Mouse (Mus musculus) frontal cortex, postnatal 25 days (tissue): ENCODE measurements at regions not wholly inside any gene's neighbourhood (a gene's known extent, or its start where the extent isn't known, plus 50 kb on each side); places are given as distances from the start of the nearest gene placed in this dataset.

Experiments used
- DNase-seq, 2 experiments: peaks; one replicate each; pipeline ENCODE4 v3.0.0; 2022; ENCODE audit warnings: low spot score in 2 of 2

DNA sequence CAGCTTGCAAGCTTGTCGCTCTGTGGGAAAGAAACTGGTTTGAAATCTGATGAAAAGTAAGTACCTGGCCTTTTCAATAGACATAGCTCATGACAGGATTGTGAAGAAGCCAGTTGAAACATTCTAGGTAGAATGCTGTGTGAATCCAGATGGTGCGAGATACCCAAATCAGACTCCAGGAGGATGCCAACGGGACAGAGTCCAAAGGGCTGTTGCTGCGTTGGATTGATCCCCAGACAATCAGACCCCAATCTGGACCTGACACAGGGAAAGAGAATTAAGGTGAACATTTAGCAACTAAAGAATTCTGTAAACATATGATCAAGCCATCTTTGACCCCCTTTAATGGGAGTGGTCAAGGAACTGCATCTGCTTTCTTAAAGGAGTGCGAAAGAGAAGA is 296.6 kb upstream of the Gm15217 start:
- DNase-seq: no peak

- no peak for DNase-seq
Measured at GRCm38 (mm10) chr14:46088968-46089691, 290.1 kb upstream of the Gm15217 start.

GRCm38 (mm10) chr14:46115950-46116349 is 263.3 kb upstream of the Gm15217 start:
- no peak for DNase-seq

DNA sequence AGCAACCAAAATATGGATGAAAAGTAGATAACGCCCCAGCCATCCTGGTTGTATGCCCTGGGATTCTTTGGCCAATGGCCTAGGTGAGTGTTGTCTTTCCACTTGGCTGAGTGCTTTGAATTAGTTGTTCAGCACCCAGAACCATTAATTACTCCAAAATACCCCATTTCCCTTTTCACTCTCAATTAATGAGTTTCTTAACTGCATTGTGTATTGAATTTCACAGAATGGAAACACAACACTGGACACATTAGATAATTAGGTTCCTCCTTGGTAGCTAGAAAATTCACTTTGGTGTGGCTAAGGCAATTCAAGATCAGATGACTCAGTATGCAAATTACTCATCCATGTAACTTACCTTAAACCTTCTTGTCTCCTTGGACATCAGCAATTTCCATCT is 252.7 kb upstream of the Gm15217 start:
- no peak for DNase-seq

- DNase-seq: no peak
Measured at GRCm38 (mm10) chr14:46129762-46130161, 249.5 kb upstream of the Gm15217 start.

- DNase-seq: no peak
Measured at GRCm38 (mm10) chr14:46144175-46144574, 235.0 kb upstream of the Gm15217 start.

DNA sequence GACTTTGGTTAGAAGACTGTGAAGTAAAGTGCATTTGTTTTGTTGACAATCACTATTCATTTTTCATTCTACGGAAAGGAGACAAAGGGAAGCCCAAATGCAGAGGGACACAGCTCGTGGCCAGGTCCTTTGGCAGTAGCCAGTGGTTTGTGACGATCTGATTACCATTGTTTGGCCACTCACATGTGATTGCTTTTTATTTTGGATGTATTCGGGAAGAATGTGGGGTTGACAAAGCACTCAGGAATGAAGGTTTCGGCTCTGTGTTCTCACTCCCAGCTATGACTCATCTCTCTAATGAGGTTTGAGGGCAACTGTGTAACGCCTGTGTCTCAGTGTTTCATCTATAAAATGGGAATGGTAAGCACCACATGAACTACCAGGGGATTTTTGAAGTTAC is 234.5 kb upstream of the Gm15217 start:
- DNase-seq: no peak

GRCm38 (mm10) chr14:46145584-46145983 is 233.6 kb upstream of the Gm15217 start:
- DNase-seq: no peak

GRCm38 (mm10) chr14:46149073-46149661 is 230.0 kb upstream of the Gm15217 start:
- no peak for DNase-seq

DNA sequence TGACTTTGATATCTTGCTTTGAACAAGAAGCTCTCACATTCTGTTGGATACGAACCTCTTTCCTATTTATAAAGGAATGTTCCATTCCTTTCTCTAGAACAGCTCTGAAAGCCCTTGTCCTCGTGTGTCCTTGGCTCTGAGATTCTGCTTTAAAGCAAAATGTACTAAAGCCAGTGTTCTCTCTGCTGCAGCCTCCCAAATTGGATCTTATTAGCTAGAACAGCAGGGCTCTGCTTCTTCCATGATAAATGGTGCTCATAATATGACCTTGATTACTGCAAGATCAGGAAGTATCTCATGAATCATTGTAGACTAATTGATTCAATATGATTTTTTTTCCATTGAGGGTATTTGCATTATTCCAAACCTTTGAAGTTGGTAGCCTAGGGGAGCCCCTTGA is 220.5 kb upstream of the Gm15217 start:
- no peak for DNase-seq

- no peak for DNase-seq
Measured at GRCm38 (mm10) chr14:46172181-46172874, 206.9 kb upstream of the Gm15217 start.

DNA sequence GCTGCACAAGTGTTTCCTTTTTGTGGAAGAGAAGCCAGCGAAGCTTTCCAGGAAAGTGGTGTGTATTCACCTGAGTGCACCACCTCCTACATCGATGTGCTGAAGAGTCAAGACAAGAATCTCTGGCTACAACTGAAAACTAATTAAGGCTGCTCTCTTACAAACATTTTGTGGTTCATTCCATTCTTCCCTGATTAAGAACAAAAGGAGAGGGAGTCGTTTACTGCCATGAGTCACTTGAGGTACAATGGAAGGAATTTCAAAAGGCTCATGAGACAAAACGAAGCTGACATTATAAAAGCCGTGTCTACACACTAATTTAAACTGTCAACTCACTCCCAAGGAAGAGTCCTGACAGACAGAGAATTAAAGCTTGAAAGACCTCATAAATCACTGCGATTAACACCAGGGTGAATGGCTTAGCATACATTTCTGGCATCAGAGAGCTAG is 206.3 kb upstream of the Gm15217 start:
- DNase-seq: no peak

- DNase-seq: no peak
Measured at GRCm38 (mm10) chr14:46174386-46174785, 204.8 kb upstream of the Gm15217 start.

DNA sequence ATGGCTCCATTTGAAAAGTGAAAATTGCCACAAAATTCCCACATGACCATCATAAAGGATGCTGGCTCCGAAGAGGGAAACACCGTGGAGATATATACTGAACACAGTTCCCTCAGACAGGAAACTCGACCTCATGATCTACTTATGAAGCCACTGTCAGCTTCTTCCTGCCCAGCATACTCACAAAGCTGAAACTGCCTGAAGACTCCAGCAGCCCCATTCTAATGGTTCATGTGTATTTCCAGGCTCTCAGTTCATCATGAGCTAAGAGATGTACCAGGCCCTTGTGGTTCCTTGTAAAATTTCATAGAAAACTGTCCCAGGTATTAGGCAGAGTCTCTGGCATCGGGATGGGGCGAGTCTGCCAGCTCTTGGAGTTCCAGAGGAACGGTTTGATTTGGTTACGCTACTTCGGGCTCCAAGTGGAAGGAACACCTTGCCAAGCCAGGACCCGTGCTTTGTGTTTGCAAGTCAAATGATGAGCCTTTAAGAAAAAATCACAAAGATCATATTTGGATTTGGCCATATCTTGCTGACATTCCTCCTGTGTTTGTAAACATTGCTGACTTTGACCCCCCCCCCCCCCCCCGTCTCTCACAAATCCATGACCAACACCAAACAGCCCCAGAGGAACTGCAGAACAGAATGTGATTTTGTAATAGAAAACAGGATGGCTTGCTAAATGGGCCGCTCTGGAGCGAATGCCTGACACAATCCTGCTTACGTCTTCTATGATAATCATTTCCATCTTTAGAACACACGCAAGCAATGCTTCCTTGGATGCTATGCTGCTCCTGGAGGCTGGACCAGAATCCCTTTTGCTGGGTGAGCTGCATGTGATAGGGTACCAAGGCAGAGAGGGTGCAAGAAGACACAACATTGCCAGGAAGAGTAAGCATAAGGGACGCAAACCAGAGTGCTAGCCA is 203.7 kb upstream of the Gm15217 start:
- no peak for DNase-seq

DNA sequence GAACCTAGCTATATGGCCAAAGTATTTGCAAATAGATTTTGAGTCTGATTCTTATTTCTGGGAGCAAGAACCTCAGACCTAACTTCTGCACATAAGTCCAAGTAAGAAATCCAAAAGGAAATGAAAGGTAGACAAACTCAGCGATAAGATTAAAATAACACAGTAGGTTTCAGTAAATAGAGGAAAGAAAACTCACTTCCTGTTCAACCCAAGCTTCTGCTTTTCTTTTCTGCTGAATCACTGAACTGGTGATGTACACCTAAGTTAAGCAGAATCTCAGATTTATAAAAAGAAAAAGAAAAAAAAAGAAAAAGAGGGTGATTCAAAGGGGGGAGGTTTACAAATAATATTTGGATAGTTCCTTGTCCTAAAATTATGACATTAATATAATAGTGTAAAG is 200.2 kb upstream of the Gm15217 start:
- DNase-seq: no peak

DNA sequence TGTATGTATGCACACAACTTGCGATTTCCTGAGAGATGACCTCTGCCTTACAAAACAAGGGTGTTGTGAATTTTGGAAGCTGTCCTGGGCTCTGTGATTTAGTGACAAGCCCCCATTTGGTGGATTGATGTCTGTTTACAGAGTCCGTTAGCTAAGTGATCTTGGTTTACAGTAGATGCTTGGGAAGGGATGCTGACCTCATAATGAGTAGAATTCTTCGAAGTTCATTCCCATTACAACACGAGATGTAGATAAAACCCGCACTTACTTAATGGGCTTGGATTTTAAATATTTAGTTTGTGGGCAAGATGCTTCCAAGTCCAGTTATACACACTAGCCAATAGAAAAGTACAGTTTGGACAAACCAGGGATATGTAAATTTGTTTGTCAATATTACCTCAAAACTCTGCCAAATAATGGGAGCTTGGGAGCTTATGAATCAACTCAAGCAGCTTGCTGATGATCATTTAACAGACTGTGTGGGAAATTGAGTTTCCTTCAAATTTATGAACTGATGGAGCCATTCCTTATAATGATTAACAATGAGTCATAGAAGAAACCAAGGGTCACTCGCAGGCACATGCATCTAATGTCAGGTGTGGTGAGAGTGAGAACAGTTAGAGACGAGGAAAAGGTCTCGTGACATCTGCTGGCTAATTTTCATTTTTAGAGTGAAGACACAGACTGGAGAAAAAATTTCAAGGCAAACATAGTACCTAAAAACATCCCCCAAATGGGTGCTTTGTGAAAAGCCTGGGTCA is 187.4 kb upstream of the Gm15217 start:
- no peak for DNase-seq

GRCm38 (mm10) chr14:46193577-46193976 is 185.6 kb upstream of the Gm15217 start:
- no peak for DNase-seq

GRCm38 (mm10) chr14:46195939-46196338 is 183.3 kb upstream of the Gm15217 start:
- no peak for DNase-seq

DNA sequence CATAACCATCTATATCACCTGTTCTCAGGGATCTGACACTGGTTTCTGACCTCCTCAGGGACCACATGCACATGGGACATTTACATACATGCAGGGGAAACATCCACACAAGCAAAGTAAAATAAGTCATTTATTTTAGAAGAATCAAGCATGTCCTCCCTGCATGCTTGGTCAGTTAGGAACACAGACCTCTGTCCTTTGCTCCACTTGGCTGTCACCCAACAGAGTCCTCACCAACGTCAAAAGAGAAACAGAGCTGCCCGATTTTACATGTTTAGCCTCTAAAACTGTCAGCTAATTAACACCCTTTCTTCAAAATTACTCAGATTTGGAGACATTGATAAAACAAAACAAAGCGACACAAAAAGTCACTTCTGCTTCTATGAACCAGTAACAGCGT is 176.4 kb upstream of the Gm15217 start:
- DNase-seq: no peak

GRCm38 (mm10) chr14:46220483-46220882 is 158.7 kb upstream of the Gm15217 start:
- DNase-seq: no peak
